Mouse (Mus musculus) forebrain, embryonic 12.5 days (tissue): ENCODE results near the gene Tst. TPM values are rescaled to one million over a fixed set of nuclear protein-coding genes. Genes with fewer than 3 reads are reported as not detected.

ENCODE experiments used
- ATAC-seq: fragments of 200-750 bp; cut with Nextera tagmentation; 2 replicates; pipeline ENCODE4 v1.8.0; 2017; ENCODE audit warnings: moderate TSS enrichment; ENCODE audit not compliant: low FRiP score
- H3K27ac ChIP-seq: fragments of 300-500 bp; sonication (generic); 2 replicates; pipeline ENCODE4 v1.5.1; 2016; ENCODE audit warnings: mild to moderate bottlenecking
- H3K27me3 ChIP-seq: fragments of 300-500 bp; sonication (generic); 2 replicates; pipeline ENCODE4 v1.6.1; 2016; ENCODE audit warnings: mild to moderate bottlenecking
- H3K36me3 ChIP-seq: fragments of 300-500 bp; sonication (generic); replicated peaks from 2 replicates; pipeline ENCODE4 v1.6.1; 2016; ENCODE audit warnings: mild to moderate bottlenecking
- H3K4me1 ChIP-seq: fragments of 300-500 bp; sonication (generic); 2 replicates; pipeline ENCODE4 v1.6.1; 2016
- H3K4me2 ChIP-seq: fragments of 300-500 bp; sonication (generic); 2 replicates; pipeline ENCODE4 v1.6.1; 2016; ENCODE audit warnings: mild to moderate bottlenecking, moderate library complexity
- H3K4me3 ChIP-seq: fragments of 300-500 bp; sonication (generic); replicated peaks from 2 replicates; pipeline ENCODE4 v1.5.1; 2016; ENCODE audit warnings: mild to moderate bottlenecking
- H3K9ac ChIP-seq: fragments of 300-500 bp; sonication (generic); 2 replicates; pipeline ENCODE4 v1.6.1; 2016; ENCODE audit warnings: mild to moderate bottlenecking
- H3K9me3 ChIP-seq: fragments of 300-500 bp; sonication (generic); 2 replicates; pipeline ENCODE4 v1.6.1; 2016
- whole genome bisulfite sequencing: fragments of 180-500 bp; shearing (Covaris S2); methylation state at CpG from one replicate; pipeline ENCODE4 v1.1.7; 2016; 5-methylcytosine and 5-hydroxymethylcytosine counted together
- polyA plus RNA-seq: library from polyadenylated mRNA; unstranded; fragments of >200 nt; fragmentation: Nextera tagmentation; extraction: Ambion mirVana; gene quantifications from 2 replicates; pipeline ENCODE4 v1.2.1, GENCODE M21; 2016

The Tst gene
- polyA plus RNA-seq, 1 experiment from 2014 or later, result 10.1 TPM

- Histone ChIP-seq H3K9ac (peak overlapping the region; percentile 71; the same call in 1 of the 2 replicates), H3K27me3 (peaks cover 23% of the 10 kb centered on the region), H3K4me2 (peak overlapping the region; percentile 89), H3K9me3 (no peaks in the 10 kb centered on the region), H3K4me1 (peaks cover 49% of the 10 kb centered on the region), H3K36me3 (no peaks in the 10 kb centered on the region), H3K4me3 (peak overlapping the region; percentile 62), H3K27ac (no peak overlapping the region)
- WGBS, result 59% methylated on average over 11 of the region's 11 CpGs
- no peak for ATAC-seq
Measured at GRCm38 (mm10) chr15:78405098-78405497, 609 bp downstream of the Tst start.

DNA sequence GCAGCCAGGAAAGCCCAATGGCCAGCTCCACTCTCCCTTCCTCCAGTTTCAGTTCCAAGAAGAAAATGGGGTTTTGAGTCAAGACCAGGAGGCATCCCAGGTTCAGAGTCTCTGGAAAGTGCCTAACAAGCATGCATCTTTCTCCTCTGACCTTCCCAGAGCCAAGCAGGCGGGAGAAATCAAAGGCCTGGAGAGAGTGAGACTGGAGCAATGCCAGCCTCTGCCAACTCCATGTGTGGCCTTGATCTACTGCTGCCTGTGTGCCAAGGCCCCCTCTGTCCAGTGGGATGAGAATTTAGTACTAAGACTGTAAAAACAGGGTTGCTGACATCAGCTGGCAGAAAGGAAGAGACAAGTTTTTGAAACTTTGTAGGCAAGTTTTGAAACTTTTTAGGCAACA, 1.8 kb downstream of the Tst start:
- ATAC-seq, result no peak
- Histone ChIP-seq H3K4me2 (peak overlapping the region; percentile 15; the same call in 1 of the 2 replicates), H3K9ac (no peak overlapping the region), H3K4me1 (peaks cover 42% of the 10 kb centered on the region), H3K4me3 (no peak overlapping the region), H3K36me3 (no peaks in the 10 kb centered on the region), H3K27ac (no peak overlapping the region), H3K27me3 (peaks cover 11% of the 10 kb centered on the region), H3K9me3 (no peaks in the 10 kb centered on the region)
- WGBS, result 53% methylated on average over 1 of the region's 1 CpGs

DNA sequence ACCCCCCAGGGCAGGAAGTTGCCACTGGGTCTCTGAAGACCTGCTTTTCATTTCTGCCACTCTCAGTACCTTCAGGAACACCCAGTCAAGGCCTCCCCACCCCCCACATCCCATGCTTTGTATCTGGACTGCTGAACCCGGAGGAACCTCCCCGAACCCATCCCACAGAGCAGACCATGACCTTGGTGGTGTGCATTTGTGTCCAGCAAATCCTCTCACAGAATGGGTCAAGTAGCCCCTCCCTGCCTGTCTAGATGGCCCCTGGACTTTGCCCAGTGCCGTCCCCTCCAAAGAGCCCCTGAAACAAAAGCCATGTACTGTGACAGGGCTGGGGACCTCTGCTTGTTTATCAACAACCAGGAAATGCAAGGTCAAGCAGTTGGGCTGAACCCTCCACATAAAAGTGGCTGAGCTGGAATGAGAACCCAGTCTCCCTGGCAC, 2.4 kb downstream of the Tst start:
- peaks cover 5% of the 10 kb centered on the region for H3K27me3 ChIP-seq
- peaks cover 42% of the 10 kb centered on the region for H3K4me1 ChIP-seq
- H3K4me3 ChIP-seq, result no peak overlapping the region
- ATAC-seq, result no peak
- no peak overlapping the region for H3K27ac ChIP-seq
- H3K9ac ChIP-seq, result no peak overlapping the region
- WGBS, result 44% methylated on average over 3 of the region's 3 CpGs
- H3K9me3 ChIP-seq, result no peaks in the 10 kb centered on the region
- no peaks in the 10 kb centered on the region for H3K36me3 ChIP-seq
- no peak overlapping the region for H3K4me2 ChIP-seq

DNA sequence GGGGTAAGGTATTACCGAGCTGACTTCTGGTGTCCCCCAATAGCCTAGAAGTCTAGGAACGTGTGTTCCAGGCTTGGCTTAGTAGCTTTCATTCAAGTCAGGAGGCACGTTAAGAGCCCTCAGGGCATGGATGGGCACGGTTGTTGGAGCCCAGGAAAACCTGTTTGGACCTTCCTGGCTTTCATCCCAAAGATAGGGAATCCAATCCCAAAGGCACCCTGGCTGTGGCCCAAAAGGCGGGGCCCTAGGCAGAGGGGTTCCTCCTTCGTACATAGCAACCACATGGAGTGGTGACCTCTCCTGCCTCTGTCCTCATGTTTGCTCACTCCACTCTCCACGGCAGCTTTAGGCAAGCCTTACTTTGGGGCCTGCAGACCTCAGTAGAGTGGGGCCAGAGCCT, 3.3 kb downstream of the Tst start:
- WGBS, result 85% methylated on average over 7 of the region's 7 CpGs
- H3K27ac ChIP-seq, result no peak overlapping the region
- H3K36me3 ChIP-seq, result no peaks in the 10 kb centered on the region
- no peaks in the 10 kb centered on the region for H3K27me3 ChIP-seq
- ATAC-seq, result no peak
- peaks cover 38% of the 10 kb centered on the region for H3K4me1 ChIP-seq
- no peaks in the 10 kb centered on the region for H3K9me3 ChIP-seq
- H3K4me2 ChIP-seq, result no peak overlapping the region
- no peak overlapping the region for H3K9ac ChIP-seq
- no peak overlapping the region for H3K4me3 ChIP-seq

DNA sequence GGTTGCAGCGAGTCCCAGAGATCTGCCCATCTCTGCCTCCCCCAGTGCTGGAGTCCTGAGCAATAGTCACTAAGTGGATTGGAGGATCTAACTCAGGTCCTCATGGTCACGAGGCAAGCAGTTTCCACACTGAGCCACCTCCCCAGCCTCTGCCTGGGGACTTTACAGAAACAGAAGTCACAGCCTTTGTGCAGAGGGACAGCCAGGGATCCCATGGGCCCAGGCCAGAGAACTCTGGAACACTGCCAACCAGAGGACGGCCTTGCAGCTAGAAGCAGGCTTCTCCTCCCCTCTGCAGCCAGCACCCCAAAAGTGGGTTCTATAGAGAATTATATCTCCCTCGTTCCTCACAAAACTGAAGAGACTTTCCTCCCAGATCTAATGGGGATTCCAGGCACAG, 3.8 kb downstream of the Tst start:
- Histone ChIP-seq H3K9me3 (no peaks in the 10 kb centered on the region), H3K4me1 (peaks cover 33% of the 10 kb centered on the region), H3K27ac (no peak overlapping the region), H3K4me2 (no peak overlapping the region), H3K27me3 (no peaks in the 10 kb centered on the region), H3K36me3 (no peaks in the 10 kb centered on the region), H3K4me3 (no peak overlapping the region), H3K9ac (no peak overlapping the region)
- 74% methylated on average over 4 of the region's 4 CpGs for WGBS
- ATAC-seq, result no peak

- H3K9ac ChIP-seq, result no peak overlapping the region
- no peak overlapping the region for H3K4me2 ChIP-seq
- 89% methylated on average over 6 of the region's 6 CpGs for WGBS
- H3K27me3 ChIP-seq, result no peaks in the 10 kb centered on the region
- H3K9me3 ChIP-seq, result no peaks in the 10 kb centered on the region
- H3K4me1 ChIP-seq, result peaks cover 31% of the 10 kb centered on the region
- no peak for ATAC-seq
- no peak overlapping the region for H3K27ac ChIP-seq
- no peaks in the 10 kb centered on the region for H3K36me3 ChIP-seq
- H3K4me3 ChIP-seq, result no peak overlapping the region
Measured at GRCm38 (mm10) chr15:78401345-78401744, 4.4 kb downstream of the Tst start.

DNA sequence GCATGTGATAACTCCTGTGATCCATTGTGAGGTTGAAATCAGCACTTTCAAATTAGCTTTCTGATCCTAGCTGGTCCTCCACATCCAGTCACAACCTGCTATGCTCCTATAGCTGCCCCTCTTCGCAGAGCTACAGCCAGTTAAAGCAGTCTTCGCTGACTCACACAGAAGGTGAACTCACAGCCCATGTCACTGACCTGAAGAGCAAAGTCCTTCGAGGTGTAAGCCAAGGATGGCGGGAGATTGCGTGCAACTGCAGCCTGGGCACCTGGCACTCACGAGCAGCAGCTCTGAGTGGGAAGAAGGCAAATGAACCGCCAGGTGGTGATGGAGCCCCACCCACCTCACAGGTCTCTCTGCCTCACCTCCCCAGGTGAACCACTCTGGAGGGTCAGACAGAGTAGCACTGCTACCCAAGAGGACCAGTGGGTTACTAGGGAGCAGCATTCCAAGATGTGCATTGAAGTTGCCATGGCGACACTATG, 10.2 kb downstream of the Tst start, which contains the start of gene Tex33:
Gene Tex33 (minus strand): TSS at position 435 of the 485 bp plus-strand sequence.
- WGBS, result 84% methylated on average over 8 of the region's 8 CpGs
- no peak within 1 kb of the TSS for H3K27ac ChIP-seq
- ATAC-seq, result no peak
- no peaks in the 10 kb centered on the region for H3K4me1 ChIP-seq
- H3K9ac ChIP-seq, result no peak within 1 kb of the TSS
- H3K36me3 ChIP-seq, result no peaks in the 10 kb centered on the region
- no peaks in the 10 kb centered on the region for H3K27me3 ChIP-seq
- no peak within 1 kb of the TSS for H3K4me3 ChIP-seq
- no peaks in the 10 kb centered on the region for H3K9me3 ChIP-seq
- no peak within 1 kb of the TSS for H3K4me2 ChIP-seq

DNA sequence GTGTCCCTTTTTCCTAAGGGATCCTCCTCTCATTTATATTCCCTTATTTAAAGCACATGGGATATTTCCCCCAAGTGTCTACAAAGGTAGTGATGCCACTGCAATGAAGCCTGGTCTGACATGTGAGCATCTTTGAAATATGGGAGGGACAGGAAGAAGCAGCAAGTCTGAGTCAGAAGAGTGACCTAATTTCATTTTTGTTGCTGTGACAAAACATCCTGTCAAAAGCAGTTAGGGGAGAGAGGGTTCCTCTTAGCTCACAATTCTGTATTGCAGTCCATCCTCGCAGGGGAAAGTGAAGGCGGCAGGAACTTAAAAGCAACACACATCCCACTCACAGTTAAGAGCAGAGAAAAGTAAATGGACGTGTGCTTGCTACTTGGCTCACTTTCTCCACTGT, 14.9 kb downstream of the Tst start:
- ATAC-seq, result no peak
- WGBS, result 87% methylated on average over 3 of the region's 3 CpGs
- H3K36me3 ChIP-seq, result no peaks in the 10 kb centered on the region
- no peak overlapping the region for H3K27ac ChIP-seq
- no peak overlapping the region for H3K9ac ChIP-seq
- no peaks in the 10 kb centered on the region for H3K4me1 ChIP-seq
- no peaks in the 10 kb centered on the region for H3K27me3 ChIP-seq
- no peaks in the 10 kb centered on the region for H3K9me3 ChIP-seq
- H3K4me3 ChIP-seq, result no peak overlapping the region
- no peak overlapping the region for H3K4me2 ChIP-seq

DNA sequence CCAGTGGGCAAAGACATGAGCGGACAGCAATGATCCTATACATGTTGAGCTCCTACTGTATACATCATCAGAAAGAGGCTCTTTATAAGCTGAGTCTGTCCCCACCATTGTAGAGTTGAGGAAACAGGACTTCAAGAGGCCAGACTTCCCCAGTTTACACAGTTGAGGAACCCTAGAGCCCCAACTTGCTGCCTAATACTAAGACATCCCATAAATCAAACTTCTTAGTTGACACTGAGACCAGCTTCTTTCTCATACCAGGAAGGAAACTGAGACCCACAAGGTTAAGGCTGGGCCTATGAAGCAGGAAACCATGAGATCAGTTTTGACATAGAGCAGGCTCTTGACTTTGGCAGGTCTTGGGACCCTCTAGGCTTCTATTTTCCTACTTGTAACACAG, 20.1 kb downstream of the Tst start:
- Histone ChIP-seq H3K36me3 (no peaks in the 10 kb centered on the region), H3K9ac (no peak overlapping the region), H3K4me2 (no peak overlapping the region), H3K9me3 (no peaks in the 10 kb centered on the region), H3K27ac (no peak overlapping the region), H3K27me3 (no peaks in the 10 kb centered on the region), H3K4me3 (no peak overlapping the region), H3K4me1 (no peaks in the 10 kb centered on the region)
- ATAC-seq, result no peak
- 100% methylated on average over 1 of the region's 1 CpGs for WGBS

GRCm38 (mm10) chr15:78384220-78385116, 21.2 kb downstream of the Tst start:
- Histone ChIP-seq H3K36me3 (no peaks in the 10 kb centered on the region), H3K4me2 (no peak overlapping the region), H3K9me3 (no peaks in the 10 kb centered on the region), H3K4me1 (no peaks in the 10 kb centered on the region), H3K27me3 (no peaks in the 10 kb centered on the region), H3K9ac (no peak overlapping the region), H3K27ac (no peak overlapping the region), H3K4me3 (no peak overlapping the region)
- no peak for ATAC-seq
- WGBS, result 79% methylated on average over 7 of the region's 7 CpGs

DNA sequence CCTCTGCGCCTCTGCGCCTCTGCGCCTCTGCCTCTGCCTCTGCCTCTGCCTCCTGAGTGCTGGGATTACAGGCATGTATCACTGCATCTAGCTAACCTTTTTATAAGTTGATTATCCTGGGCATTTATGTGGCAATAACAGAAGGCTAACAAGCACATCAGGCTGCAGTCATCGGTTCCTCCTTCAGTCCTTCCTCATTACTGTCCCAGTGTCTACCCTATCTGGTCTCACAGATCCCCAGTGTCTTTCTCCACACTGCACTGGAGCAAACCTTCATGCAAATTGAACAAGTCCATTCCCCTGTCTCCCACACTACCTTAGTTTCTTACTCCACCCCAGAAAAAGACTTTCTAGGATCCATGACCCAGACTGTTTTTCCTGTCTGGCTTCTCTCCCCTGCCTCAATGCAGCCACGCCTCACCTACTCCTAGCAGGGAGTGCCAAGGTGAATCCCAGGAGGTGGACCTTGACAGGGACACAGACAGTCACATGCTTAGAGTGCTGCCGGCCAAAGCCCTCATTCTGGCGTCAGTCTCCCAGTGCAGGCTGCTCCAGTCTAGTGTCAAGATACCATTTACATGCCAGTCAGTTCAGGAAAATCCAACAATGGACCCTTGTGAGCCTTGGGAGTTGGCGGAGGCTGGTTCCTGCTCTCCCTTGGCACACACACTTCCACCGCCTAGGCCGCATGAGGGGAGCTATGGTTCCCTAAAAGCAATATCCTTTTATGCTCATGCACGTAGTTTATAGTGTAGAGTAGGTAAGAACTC, 22.1 kb downstream of the Tst start:
- no peaks in the 10 kb centered on the region for H3K36me3 ChIP-seq
- no peak overlapping the region for H3K4me2 ChIP-seq
- no peak overlapping the region for H3K9ac ChIP-seq
- H3K4me1 ChIP-seq, result no peaks in the 10 kb centered on the region
- WGBS, result 85% methylated on average over 11 of the region's 11 CpGs
- no peak overlapping the region for H3K4me3 ChIP-seq
- H3K27me3 ChIP-seq, result no peaks in the 10 kb centered on the region
- H3K27ac ChIP-seq, result no peak overlapping the region
- no peaks in the 10 kb centered on the region for H3K9me3 ChIP-seq
- ATAC-seq, result no peak

DNA sequence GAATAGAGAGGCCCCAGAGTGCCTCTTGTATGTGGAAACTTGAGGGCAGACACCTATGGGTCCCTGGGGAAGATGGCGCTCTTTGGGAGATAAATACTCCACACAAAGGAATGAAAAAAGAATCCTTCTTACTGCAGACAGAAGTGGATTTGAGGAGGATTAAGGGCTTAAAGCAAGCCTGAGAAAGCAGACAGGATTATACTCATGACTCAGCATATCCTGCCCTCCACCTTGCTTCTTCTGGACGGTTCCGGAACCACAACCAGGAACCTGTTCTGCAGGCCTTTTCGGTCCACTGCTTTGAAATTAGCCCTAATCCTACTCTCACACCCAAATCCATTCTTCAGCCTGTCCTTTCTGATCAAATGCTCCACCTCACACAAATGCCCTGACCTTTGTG, 23.6 kb downstream of the Tst start:
- WGBS, result 76% methylated on average over 4 of the region's 4 CpGs
- peak overlapping the region; percentile 7; the same call in 1 of the 2 replicates for H3K9ac ChIP-seq
- no peak overlapping the region for H3K27ac ChIP-seq
- no peak overlapping the region for H3K4me2 ChIP-seq
- no peaks in the 10 kb centered on the region for H3K36me3 ChIP-seq
- H3K4me1 ChIP-seq, result no peaks in the 10 kb centered on the region
- H3K27me3 ChIP-seq, result no peaks in the 10 kb centered on the region
- no peaks in the 10 kb centered on the region for H3K9me3 ChIP-seq
- H3K4me3 ChIP-seq, result no peak overlapping the region
- ATAC-seq, result no peak
